Mouse (Mus musculus): ENCODE measurements around the gene Ccdc114.
A peak's percentile ranks its signal among the peaks of the same experiment; 100 is the strongest.
"Not testable (repeated sequence)": the region's sequence is repeated elsewhere in the genome, so short reads cannot be mapped to it uniquely, and the experiment has no call there.

The Ccdc114 gene

DNA sequence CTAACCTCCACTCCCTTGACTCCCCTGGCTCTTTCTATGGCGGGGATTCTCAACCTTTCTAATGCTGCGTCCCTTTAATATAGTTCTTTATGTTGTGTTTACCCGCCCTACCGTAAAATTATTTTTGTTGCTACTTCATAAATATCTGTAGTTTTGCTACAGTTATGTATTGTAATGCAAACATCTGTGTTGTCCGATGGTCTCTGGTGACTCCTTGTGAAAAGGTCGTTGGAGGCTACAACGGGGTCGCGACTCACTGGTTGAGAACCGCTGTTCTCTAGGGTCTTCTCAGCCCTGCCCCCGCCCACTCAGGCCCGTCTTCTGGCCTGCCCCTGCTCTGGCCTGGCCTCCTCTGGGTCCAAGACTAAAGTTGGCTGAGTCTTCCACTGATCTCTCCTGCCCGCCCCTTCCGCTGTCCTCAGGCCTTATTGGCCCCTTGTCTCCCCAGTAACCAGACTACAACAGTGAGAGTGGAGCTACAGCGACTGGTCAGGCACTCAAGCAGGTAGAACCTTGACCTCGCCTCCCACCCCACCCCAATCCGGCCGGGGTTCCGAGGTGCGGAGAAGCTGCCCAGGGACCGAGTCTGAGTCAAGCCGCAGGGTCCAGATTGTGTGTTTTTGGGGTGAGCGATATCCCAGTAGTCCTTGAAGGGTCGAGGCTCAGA lies at the start of gene Ccdc114:
Ccdc114 (plus strand) TSS at position 311 of the 667 bp plus-strand sequence.
- peak; percentile 87 to 91 for DNase-seq

DNA sequence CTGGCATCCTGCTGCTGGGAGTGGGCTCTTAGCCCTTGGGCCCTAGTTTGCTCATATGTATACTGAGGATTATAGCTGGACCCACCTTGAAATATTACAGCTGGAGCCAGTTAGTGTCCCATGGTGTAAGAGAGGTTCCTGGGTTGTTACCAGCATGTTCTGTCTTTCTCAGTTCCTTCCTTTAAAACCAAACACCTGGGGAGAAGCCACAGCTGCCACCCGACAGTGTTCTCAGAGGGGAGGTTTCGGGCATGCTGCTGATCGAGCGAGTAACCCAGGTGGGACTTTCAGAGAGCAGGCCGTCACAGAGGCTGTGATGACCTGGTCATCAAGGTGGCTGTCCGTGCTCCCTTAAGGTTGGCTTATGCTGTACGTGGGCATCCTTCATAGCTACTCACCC lies 47.0 kb upstream of the Ccdc114 start:
- DNase-seq = no peak

DNA sequence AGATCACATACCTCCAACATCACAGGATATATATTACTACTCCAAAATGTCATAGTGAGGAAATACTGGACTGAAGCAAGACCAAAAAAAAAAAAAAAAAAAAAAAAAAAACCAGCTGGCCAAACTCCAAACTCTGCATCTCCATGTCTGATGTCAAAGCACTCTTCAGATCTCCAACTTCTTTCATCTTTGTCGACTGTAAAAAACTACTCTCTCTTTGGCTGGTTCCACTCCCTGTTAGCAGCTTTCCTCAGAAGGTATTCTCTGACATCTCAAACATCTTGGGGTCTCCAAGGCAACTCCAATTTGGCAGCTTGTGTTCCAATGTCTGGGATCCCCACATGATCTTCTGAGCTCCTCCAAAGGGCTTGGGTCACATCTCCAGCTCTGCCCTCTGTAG lies 45.6 kb upstream of the Ccdc114 start, which contains the start of gene Grin2d:
Grin2d (minus strand) TSS at position 101 of the 400 bp plus-strand sequence.
- DNase-seq = not testable (repeated sequence)

DNA sequence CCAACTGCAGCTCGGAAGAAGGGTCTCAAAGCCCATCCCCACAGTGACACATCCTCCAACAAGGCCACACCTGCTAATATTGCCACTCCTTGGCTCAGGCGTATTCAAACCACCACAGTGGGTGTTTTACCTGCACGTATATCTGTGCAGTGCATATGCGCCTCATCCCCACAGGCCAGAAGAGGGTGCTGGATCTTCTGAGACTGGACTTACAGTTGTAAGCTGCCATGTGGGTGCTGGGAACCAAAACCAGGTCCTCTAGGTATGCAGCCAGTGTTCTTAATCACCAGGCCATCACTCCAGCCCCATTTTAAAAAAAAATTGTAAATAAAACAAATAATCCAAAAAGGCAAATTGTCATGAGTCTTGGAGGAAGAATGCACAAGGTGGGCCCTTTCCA lies 43.3 kb upstream of the Ccdc114 start:
- DNase-seq = no peak

- no peak for DNase-seq
Observed at GRCm38 (mm10) chr7:45881011-45881410, 42.9 kb upstream of the Ccdc114 start.

DNA sequence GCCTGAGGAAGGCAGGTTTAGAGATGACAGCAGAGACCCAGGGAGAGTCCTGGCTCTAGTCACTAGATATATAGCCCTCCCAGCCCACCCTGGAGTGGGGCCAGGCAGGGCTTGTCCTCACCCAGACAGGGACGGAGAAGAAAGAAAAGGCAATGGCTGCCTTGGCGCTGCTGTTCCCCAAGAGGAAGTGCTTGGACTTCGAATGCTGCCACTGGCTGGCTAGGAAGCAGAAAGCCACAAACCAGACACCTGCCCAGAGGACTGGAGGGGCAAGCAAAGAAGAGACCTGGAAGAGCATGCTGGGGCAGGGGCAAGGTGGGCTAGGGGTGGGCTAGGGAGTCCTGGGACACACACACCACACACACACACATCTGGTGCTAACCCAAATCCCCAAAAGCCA lies 36.6 kb upstream of the Ccdc114 start:
- no peak for DNase-seq

- no peak for DNase-seq
Observed at GRCm38 (mm10) chr7:45892651-45893050, 31.2 kb upstream of the Ccdc114 start.

DNA sequence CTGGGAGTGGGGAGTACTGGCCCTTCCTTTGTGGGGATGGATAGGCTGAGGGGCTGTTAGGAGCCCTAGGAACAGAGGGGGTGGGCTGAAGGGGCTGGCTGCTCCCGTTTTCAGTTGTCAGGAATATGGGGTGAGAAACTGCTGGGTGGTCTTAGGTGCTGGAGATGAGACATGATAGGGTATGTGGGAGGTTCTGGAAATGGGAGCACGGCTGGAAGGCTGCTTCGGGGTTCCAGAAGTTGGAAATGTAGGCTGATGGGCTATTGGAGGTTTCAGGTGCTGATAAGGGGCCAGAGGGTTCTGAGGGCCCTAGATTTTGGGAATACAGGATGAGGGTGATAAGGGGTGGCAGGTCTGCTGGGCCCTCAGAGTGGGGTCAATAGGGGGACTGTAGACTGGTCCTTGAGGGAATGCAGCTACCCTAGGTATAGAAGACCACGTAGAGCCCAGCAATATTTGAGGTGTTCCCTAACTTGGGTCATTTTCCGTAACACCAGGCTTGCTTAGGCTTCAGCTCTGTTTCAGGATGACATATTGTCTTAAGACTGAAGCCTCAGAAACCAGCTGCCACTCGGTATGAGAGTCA lies 27.8 kb upstream of the Ccdc114 start:
- no peak for DNase-seq

DNA sequence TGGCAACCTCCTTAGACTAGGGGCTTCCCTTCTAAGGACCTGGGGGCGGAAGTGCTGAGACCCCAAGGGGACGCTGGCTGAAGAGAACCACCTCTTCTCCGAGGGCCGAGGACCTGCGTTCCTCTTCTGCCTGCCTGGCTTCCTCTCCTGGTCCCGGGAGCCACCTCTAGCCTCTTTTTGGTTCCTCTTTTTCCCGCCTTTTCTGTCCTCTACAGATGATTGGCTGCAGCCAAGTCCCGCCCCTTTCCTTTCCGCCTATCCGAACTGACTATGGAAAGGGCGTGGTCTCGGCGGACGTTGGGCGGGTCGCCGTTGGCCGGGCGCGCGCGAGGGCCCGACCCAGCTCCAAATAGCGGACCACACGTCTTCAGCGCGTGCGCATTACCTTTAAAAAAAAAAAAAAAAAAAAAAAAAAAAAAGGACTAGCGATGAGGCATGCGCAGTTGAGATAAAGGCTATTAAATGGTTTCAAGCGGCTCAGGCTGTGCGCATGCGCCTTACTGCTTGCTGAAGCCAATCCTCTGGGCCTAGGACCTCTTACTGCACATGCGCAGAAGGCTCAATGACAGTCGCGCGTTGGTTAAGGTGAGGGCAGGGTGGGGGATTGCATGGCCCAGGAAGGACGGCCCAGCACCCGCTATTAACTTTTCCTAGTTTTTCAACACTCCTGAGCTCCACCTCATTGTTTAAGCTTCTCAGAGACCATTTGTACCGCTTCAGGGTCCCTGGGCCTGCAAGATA lies 27.2 kb upstream of the Ccdc114 start, which contains the start of the genes Syngr4 and Tmem143:
Syngr4 (minus strand) TSS at position 198 of the 741 bp plus-strand sequence.
Tmem143 (plus strand) TSS at position 425 of the 741 bp plus-strand sequence.
- peak; percentile 97 to 99 for DNase-seq

DNA sequence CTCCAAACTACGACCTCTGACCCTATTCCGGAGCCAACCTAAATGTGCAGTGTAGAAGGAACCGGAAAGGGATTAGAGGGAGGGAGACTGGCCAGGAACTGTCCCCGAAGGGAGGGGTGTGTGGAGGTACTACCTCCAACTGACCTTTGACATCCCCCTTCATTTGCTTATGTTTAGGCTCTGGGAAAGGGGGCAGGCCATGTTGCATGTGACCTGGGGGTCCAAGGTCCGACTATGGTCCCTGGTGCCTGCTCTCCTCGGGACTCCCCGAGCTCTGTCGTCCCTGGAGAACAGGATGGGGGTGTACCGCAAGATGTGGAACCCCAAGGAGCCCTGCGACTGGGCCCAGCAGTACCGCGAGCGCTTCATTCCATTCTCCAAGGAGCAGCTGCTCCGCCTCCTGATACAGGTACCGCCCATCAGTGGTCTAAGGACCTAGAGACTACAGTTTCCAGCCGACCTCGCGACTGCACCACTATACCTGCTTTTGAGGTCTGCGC lies 26.6 kb upstream of the Ccdc114 start:
- DNase-seq = peak; percentile 84 to 92

- not testable (repeated sequence) for DNase-seq
Observed at GRCm38 (mm10) chr7:45898125-45898524, 25.7 kb upstream of the Ccdc114 start.

DNA sequence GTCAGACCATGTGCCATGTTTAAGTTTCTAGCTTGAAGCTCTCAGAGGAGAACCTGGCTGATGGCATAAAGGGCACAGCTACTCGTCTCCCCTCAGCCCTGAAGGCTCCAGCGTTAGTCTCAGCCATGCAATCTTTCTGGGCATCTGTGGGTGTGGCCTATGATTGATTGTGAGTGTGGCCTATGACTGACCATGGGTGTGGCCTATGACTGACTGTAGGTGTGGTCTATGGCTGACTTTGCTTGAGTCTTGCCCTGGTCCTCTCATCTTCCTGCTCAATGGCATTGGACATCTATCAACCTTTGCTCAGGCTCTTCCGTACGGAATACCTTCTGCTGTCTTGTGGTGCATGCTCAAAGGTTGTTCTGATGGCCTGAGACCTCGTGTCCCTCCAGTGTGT lies 22.3 kb upstream of the Ccdc114 start:
- peak in 1 of 2 experiments; percentile 41 for DNase-seq

DNA sequence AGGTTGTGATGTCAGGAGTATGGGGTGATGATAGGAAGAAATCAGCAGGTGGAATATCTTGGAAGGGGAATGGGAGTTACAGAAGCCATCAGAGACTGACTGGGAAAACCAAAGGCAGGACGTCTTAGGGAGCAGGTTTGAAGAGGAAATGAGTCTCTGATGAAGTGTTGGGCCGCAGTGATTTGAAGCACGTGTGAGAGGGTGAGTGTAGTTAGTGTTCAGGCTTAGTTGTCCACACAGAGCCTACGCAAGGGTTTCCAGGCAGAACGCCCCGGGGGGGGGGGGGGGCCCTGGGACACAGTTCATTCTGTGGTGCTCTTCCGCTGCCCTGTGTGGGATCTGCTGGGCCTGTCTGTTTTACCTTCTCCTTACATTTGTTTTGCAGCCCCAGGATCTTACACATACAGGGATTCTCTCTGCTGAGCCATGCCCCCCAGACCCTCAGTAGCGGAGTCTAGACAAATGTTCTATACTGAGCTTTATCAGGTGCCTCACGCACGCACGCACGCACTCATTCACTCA lies 21.3 kb upstream of the Ccdc114 start:
- no peak for DNase-seq

- DNase-seq = no peak
Observed at GRCm38 (mm10) chr7:45906622-45907021, 17.2 kb upstream of the Ccdc114 start.

- DNase-seq = peak in 1 of 2 experiments; percentile 38
Observed at GRCm38 (mm10) chr7:45908384-45908783, 15.5 kb upstream of the Ccdc114 start.

- DNase-seq = no peak
Observed at GRCm38 (mm10) chr7:45909145-45909544, 14.7 kb upstream of the Ccdc114 start.

GRCm38 (mm10) chr7:45914067-45914466 lies 9.8 kb upstream of the Ccdc114 start:
- no peak for DNase-seq

DNA sequence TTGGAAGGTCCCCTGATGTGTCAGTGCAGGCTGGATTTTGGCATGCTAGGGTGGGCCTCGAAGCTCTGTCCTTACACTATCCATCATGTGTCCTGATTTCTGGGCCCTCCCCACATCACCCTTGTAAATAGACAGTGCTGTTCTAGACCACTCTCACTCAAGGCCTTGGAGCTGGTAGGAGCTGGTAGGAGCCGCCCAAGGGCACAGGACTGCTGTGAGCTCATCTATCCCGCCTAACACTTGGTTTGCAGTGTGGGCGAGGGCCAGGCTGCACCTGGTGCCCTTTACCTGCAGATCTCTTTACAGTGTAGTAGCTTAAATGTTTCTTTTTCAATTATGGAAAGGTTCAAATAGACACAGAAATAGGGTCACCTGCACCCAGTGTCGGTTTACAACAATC lies 8.9 kb upstream of the Ccdc114 start:
- no peak for DNase-seq

DNA sequence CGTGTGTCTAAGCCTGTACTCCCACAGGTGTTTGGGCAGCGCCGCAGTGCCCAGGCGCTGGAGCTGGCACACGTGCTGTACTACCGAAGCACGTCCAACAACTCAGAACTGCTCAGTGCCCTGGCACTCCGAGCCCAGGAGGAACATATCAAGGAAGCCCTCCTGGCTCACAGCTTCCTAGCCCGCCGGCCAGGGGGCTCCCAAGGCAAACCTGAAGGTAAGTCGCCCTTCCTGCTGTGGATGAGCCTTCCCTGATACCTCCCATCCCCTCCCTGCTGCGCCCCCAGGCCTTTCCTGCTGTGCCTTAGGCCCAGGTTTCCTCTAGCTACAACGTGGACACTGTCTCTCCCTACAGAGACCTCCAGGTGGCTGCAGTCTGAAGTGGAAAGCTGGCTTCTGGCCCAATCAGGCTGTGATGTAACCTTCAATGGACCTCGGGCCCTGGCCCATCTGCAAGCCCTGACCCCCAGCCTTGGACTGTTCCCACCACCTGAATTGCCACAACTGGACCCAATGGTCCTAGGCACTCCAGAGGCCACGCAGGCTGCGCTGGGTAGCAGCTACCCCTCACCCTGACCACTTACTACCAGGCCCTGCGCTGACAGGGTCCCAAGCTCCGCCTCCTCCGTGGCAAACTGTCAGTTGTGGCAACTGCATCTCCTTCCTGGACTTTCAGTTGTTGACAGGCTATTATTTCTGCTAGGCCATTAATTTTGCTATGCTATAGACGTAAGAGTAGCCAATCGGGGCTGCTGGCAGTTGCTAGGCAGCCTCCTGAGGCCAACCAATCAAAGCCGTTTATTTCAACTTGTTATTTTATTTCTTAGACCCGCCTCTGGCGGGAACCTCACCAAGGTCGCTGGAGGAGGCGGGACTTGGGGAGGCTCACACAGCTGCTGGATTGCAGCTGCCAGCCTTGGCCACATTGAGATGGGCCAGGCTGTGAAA lies 7.5 kb upstream of the Ccdc114 start:
- DNase-seq = peak; percentile 71 to 80

- DNase-seq = no peak
Observed at GRCm38 (mm10) chr7:45917004-45917704, 6.7 kb upstream of the Ccdc114 start.

DNA sequence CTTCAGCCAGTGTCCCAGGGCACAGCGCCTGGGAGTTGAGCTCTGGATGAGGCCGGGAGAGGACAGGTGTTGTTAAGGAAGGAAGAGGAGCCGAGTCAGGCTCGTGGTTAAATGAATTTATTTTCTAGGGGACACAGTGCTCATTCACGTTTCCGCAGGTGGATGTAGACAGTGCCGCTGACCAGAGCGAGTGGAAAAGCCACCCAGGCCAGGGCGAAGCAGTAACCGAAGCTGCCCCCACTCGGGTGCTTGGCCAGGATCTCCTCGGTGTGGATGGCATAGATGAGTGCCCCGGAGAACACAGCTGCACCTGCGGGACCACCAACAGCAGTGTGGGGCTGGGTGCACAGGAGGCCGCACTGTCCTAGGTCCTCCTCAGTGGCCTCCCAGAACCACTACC lies 5.9 kb upstream of the Ccdc114 start:
- DNase-seq = no peak

All from kidney, adult 8-10 months (tissue).